Mouse (Mus musculus) embryonic fibroblast, embryonic 13.5 days (primary cell): ENCODE measurements around the gene Ihh. TPM values are rescaled to one million over a fixed set of nuclear protein-coding genes. Genes with fewer than 3 reads are reported as not detected.

Source experiments
- H3K27ac ChIP-seq: 2 replicates; pipeline ENCODE4 v1.5.1; 2012; ENCODE audit warnings: low read length, control low read depth, inconsistent platforms; ENCODE audit not compliant: insufficient read depth
- H3K4me1 ChIP-seq: 2 replicates; pipeline ENCODE4 v1.6.1; 2011; ENCODE audit warnings: low read length; ENCODE audit not compliant: control insufficient read depth, insufficient read depth
- H3K4me3 ChIP-seq: 2 replicates; pipeline ENCODE4 v1.5.1; 2011; ENCODE audit warnings: mild to moderate bottlenecking, control low read depth, low read length; ENCODE audit not compliant: insufficient read depth
- CTCF ChIP-seq: IDR thresholded peaks from 2 replicates; pipeline ENCODE4 v1.5.1; 2011; ENCODE audit warnings: mild to moderate bottlenecking, control low read depth, low read length, moderate library complexity, borderline replicate concordance; ENCODE audit not compliant: insufficient read depth
- POLR2A ChIP-seq: IDR thresholded peaks from 2 replicates; pipeline ENCODE4 v1.6.1; 2011; ENCODE audit warnings: low read depth, mild to moderate bottlenecking, control low read depth, low read length, moderate library complexity
- polyA plus RNA-seq: library from polyadenylated mRNA; stranded (reverse); fragments of >200 nt; gene quantifications from 2 replicates; pipeline ENCODE4 v1.2.4, GENCODE M21; 2011; ENCODE audit warnings: low read depth; ENCODE audit not compliant: missing spikeins, insufficient read length

Gene Ihh
- polyA plus RNA-seq, 1 experiment = not detected

GRCm38 (mm10) chr1:74964494-74965215 lies 13.2 kb upstream of the Ihh start:
- TF ChIP-seq CTCF (peak; percentile 92; the same call in 1 of the 2 replicates), POLR2A (no peak)
- H3K4me1 ChIP-seq = no peaks in the 10 kb centered on the region
- no peak overlapping the region for H3K27ac ChIP-seq
- H3K4me3 ChIP-seq = no peak overlapping the region

- H3K4me3 ChIP-seq = no peak overlapping the region
- no peak overlapping the region for H3K27ac ChIP-seq
- no peaks in the 10 kb centered on the region for H3K4me1 ChIP-seq
- TF ChIP-seq POLR2A = no peak
- TF ChIP-seq CTCF = no peak
Measured at GRCm38 (mm10) chr1:74962853-74963227, 11.4 kb upstream of the Ihh start.

GRCm38 (mm10) chr1:74962126-74962852 lies 10.8 kb upstream of the Ihh start:
- Histone ChIP-seq H3K27ac (no peak overlapping the region), H3K4me3 (no peak overlapping the region), H3K4me1 (no peaks in the 10 kb centered on the region)
- TF ChIP-seq CTCF (no peak), POLR2A (no peak)

- Histone ChIP-seq H3K4me1 (no peaks in the 10 kb centered on the region), H3K4me3 (no peak overlapping the region), H3K27ac (no peak overlapping the region)
- TF ChIP-seq CTCF = no peak
- TF ChIP-seq POLR2A = no peak
Measured at GRCm38 (mm10) chr1:74961722-74962121, 10.2 kb upstream of the Ihh start.

GRCm38 (mm10) chr1:74960059-74960458 lies 8.6 kb upstream of the Ihh start:
- Histone ChIP-seq H3K4me1 (no peaks in the 10 kb centered on the region), H3K27ac (no peak overlapping the region), H3K4me3 (no peak overlapping the region)
- TF ChIP-seq POLR2A = no peak
- TF ChIP-seq CTCF = no peak

- H3K4me1 ChIP-seq = no peaks in the 10 kb centered on the region
- H3K4me3 ChIP-seq = no peak overlapping the region
- TF ChIP-seq CTCF = no peak
- TF ChIP-seq POLR2A = no peak
- H3K27ac ChIP-seq = no peak overlapping the region
Measured at GRCm38 (mm10) chr1:74950576-74951490, 639 bp downstream of the Ihh start.

- no peaks in the 10 kb centered on the region for H3K4me1 ChIP-seq
- no peak overlapping the region for H3K4me3 ChIP-seq
- H3K27ac ChIP-seq = no peak overlapping the region
- TF ChIP-seq CTCF (no peak), POLR2A (no peak)
Measured at GRCm38 (mm10) chr1:74950066-74950465, 1.4 kb downstream of the Ihh start.

GRCm38 (mm10) chr1:74949666-74950050 lies 1.8 kb downstream of the Ihh start:
- Histone ChIP-seq H3K27ac (no peak overlapping the region), H3K4me1 (no peaks in the 10 kb centered on the region), H3K4me3 (no peak overlapping the region)
- TF ChIP-seq POLR2A (no peak), CTCF (no peak)

- Histone ChIP-seq H3K27ac (no peak overlapping the region), H3K4me1 (no peaks in the 10 kb centered on the region), H3K4me3 (no peak overlapping the region)
- TF ChIP-seq CTCF (peak; percentile 90), POLR2A (no peak)
Measured at GRCm38 (mm10) chr1:74948784-74949665, 2.4 kb downstream of the Ihh start.
